Mouse (Mus musculus): ENCODE measurements around the gene Tnfrsf13b.
A peak's percentile ranks its signal among the peaks of the same experiment; 100 is the strongest.

Tnfrsf13b gene

GRCm38 (mm10) chr11:61126606-61127355 is at the start of gene Tnfrsf13b:
Tnfrsf13b (plus strand) TSS chr11:61126755.
- DNase-seq: no peak

- no peak for DNase-seq
Observed at GRCm38 (mm10) chr11:61081624-61082023, 44.9 kb upstream of the Tnfrsf13b start.

GRCm38 (mm10) chr11:61090195-61090594 is 36.4 kb upstream of the Tnfrsf13b start:
- no peak for DNase-seq

- no peak for DNase-seq
Observed at GRCm38 (mm10) chr11:61091192-61091591, 35.4 kb upstream of the Tnfrsf13b start.

GRCm38 (mm10) chr11:61091642-61092262 is 34.8 kb upstream of the Tnfrsf13b start:
- peak; percentile 40 to 82 for DNase-seq

- no peak for DNase-seq
Observed at GRCm38 (mm10) chr11:61098046-61098445, 28.5 kb upstream of the Tnfrsf13b start.

- DNase-seq: no peak
Observed at GRCm38 (mm10) chr11:61102397-61103339, 23.9 kb upstream of the Tnfrsf13b start.

GRCm38 (mm10) chr11:61104241-61104901 is 22.2 kb upstream of the Tnfrsf13b start:
- DNase-seq: peak; percentile 78 to 87

- DNase-seq: no peak
Observed at GRCm38 (mm10) chr11:61108911-61109361, 17.6 kb upstream of the Tnfrsf13b start.

GRCm38 (mm10) chr11:61109707-61110106 is 16.8 kb upstream of the Tnfrsf13b start:
- DNase-seq: no peak

GRCm38 (mm10) chr11:61110113-61110512 is 16.4 kb upstream of the Tnfrsf13b start:
- no peak for DNase-seq

- DNase-seq: no peak
Observed at GRCm38 (mm10) chr11:61110928-61111327, 15.6 kb upstream of the Tnfrsf13b start.

GRCm38 (mm10) chr11:61111472-61111871 is 15.1 kb upstream of the Tnfrsf13b start:
- no peak for DNase-seq

- DNase-seq: no peak
Observed at GRCm38 (mm10) chr11:61112323-61112995, 14.1 kb upstream of the Tnfrsf13b start.

- DNase-seq: no peak
Observed at GRCm38 (mm10) chr11:61116226-61116625, 10.3 kb upstream of the Tnfrsf13b start.

GRCm38 (mm10) chr11:61119996-61120583 is 6.5 kb upstream of the Tnfrsf13b start:
- DNase-seq: no peak

- no peak for DNase-seq
Observed at GRCm38 (mm10) chr11:61122283-61122768, 4.2 kb upstream of the Tnfrsf13b start.

- DNase-seq: no peak
Observed at GRCm38 (mm10) chr11:61122769-61123288, 3.7 kb upstream of the Tnfrsf13b start.

GRCm38 (mm10) chr11:61123886-61124285 is 2.7 kb upstream of the Tnfrsf13b start:
- no peak for DNase-seq

GRCm38 (mm10) chr11:61125970-61126369 is 585 bp upstream of the Tnfrsf13b start:
- DNase-seq: no peak

- no peak for DNase-seq
Observed at GRCm38 (mm10) chr11:61127421-61128055, 983 bp downstream of the Tnfrsf13b start.
